9 mouse cellular contexts compared by ENCODE assay signal in genomic region chr16:94827092-94827585, GRCm38 (mm10).
DNase-seq lines count a peak whose midpoint lies in the region; ATAC-seq and TF ChIP-seq lines count a peak whose summit lies in the region.
"Had no signal": no experiment of that assay in that cellular context is flagged by ENCODE, and none has a peak within 500 bp of the region (broad histone marks: within the 10 kb centered on the region; RNA-seq: fewer than 3 reads in every experiment).

No protein-coding gene starts in this region.

- DNase-seq in cerebellum, adult 18-20 months: peak; percentile 64 to 74
- DNase-seq in heart, adult 11 months: peak; percentile 98
- peak; percentile 32 to 34 for DNase-seq in layer of hippocampus, postnatal 36 days
- DNase-seq in liver, postnatal 0 days: no peak
- DNase-seq in midbrain, embryonic 11.5 days (ENCODE audit: low spot score, missing footprints): no peak
- DNase-seq in kidney, adult 9 months: no peak
- DNase-seq: liver, embryonic 13.5 days had no signal

- H3K9me3 ChIP-seq in intestine, embryonic 15.5 days: no peaks in the 10 kb centered on the region
- no peaks in the 10 kb centered on the region for H3K9me3 ChIP-seq in intestine, postnatal 0 days (ENCODE audit: control insufficient read depth)
- no peaks in the 10 kb centered on the region for H3K9me3 ChIP-seq in liver, postnatal 0 days (ENCODE audit: low read length)
- H3K9me3 ChIP-seq in midbrain, embryonic 11.5 days (ENCODE audit: control insufficient read depth, low read length): no peaks in the 10 kb centered on the region
- H3K9me3 ChIP-seq: liver, embryonic 13.5 days had no signal

- no peak overlapping the region for H3K27ac ChIP-seq in intestine, embryonic 15.5 days
- no peak overlapping the region for H3K27ac ChIP-seq in intestine, postnatal 0 days (ENCODE audit: low read depth, low read length)
- no peak overlapping the region for H3K27ac ChIP-seq in liver, postnatal 0 days (ENCODE audit: low read depth)
- H3K27ac ChIP-seq in midbrain, embryonic 11.5 days (ENCODE audit: low read depth, low read length): no peak overlapping the region
- H3K27ac ChIP-seq: liver, embryonic 13.5 days had no signal

- no peak overlapping the region for H3K4me3 ChIP-seq in intestine, embryonic 15.5 days (replicated peaks)
- H3K4me3 ChIP-seq in intestine, postnatal 0 days (ENCODE audit: low read depth, low read length): no peak overlapping the region
- H3K4me3 ChIP-seq in liver, postnatal 0 days (ENCODE audit: low read depth, low read length): no peak overlapping the region
- no peak overlapping the region for H3K4me3 ChIP-seq in midbrain, embryonic 11.5 days (ENCODE audit: low read depth, low read length)
- H3K4me3 ChIP-seq: liver, embryonic 13.5 days had no signal

- no peak overlapping the region for H3K9ac ChIP-seq in intestine, embryonic 15.5 days
- H3K9ac ChIP-seq in intestine, postnatal 0 days (ENCODE audit: low read depth, low read length): no peak overlapping the region
- no peak overlapping the region for H3K9ac ChIP-seq in liver, postnatal 0 days (replicated peaks)
- H3K9ac ChIP-seq in midbrain, embryonic 11.5 days (ENCODE audit: low read length): no peak overlapping the region
- H3K9ac ChIP-seq: liver, embryonic 13.5 days had no signal

- no peaks in the 10 kb centered on the region for H3K36me3 ChIP-seq in intestine, embryonic 15.5 days
- no peaks in the 10 kb centered on the region for H3K36me3 ChIP-seq in intestine, postnatal 0 days (ENCODE audit: control insufficient read depth, insufficient read depth)
- no peaks in the 10 kb centered on the region for H3K36me3 ChIP-seq in liver, postnatal 0 days (replicated peaks; ENCODE audit: insufficient read depth, low read length)
- no peaks in the 10 kb centered on the region for H3K36me3 ChIP-seq in midbrain, embryonic 11.5 days (ENCODE audit: control insufficient read depth, insufficient read depth, low read length)
- H3K36me3 ChIP-seq: liver, embryonic 13.5 days had no signal

- no peak for TF ChIP-seq EP300 in liver, postnatal 0 days (IDR thresholded peaks at IDR 0.05; ENCODE audit: low read depth)

- no peak for TF ChIP-seq CTCF in intestine, postnatal 0 days (IDR thresholded peaks at IDR 0.05; ENCODE audit: low read depth)
- TF ChIP-seq CTCF in liver, postnatal 0 days (IDR thresholded peaks at IDR 0.05; ENCODE audit: low read depth): no peak

- no peaks in the 10 kb centered on the region; the same call in 1 of the 2 replicates for H3K27me3 ChIP-seq in intestine, embryonic 15.5 days (replicated peaks)
- no peaks in the 10 kb centered on the region for H3K27me3 ChIP-seq in intestine, postnatal 0 days (replicated peaks; ENCODE audit: control insufficient read depth, insufficient read depth, low read length)
- H3K27me3 ChIP-seq in liver, postnatal 0 days (ENCODE audit: insufficient read depth, low read length): no peaks in the 10 kb centered on the region
- H3K27me3 ChIP-seq in midbrain, embryonic 11.5 days (ENCODE audit: control insufficient read depth, insufficient read depth, low read length): no peaks in the 10 kb centered on the region
- H3K27me3 ChIP-seq: liver, embryonic 13.5 days had no signal

- ATAC-seq in intestine, embryonic 15.5 days: peak; percentile 51; the same call in 1 of the 2 replicates
- no peak for ATAC-seq in intestine, postnatal 0 days
- no peak for ATAC-seq in liver, postnatal 0 days
- ATAC-seq in midbrain, embryonic 11.5 days (ENCODE audit: low FRiP score): no peak

- H3K4me1 ChIP-seq in intestine, embryonic 15.5 days (replicated peaks): peaks cover 4% of the 10 kb centered on the region; the same call in 1 of the 2 replicates
- no peaks in the 10 kb centered on the region for H3K4me1 ChIP-seq in intestine, postnatal 0 days (replicated peaks; ENCODE audit: control insufficient read depth, insufficient read depth, low read length)
- no peaks in the 10 kb centered on the region for H3K4me1 ChIP-seq in liver, postnatal 0 days (ENCODE audit: insufficient read depth)
- H3K4me1 ChIP-seq in midbrain, embryonic 11.5 days (ENCODE audit: control insufficient read depth, insufficient read depth, low read length): no peaks in the 10 kb centered on the region
- H3K4me1 ChIP-seq: liver, embryonic 13.5 days had no signal

- no peak overlapping the region for H3K4me2 ChIP-seq in intestine, embryonic 15.5 days (replicated peaks)
- H3K4me2 ChIP-seq in intestine, postnatal 0 days (replicated peaks; ENCODE audit: low read depth): no peak overlapping the region
- H3K4me2 ChIP-seq in liver, postnatal 0 days (ENCODE audit: low read depth, low read length): no peak overlapping the region
- H3K4me2 ChIP-seq in midbrain, embryonic 11.5 days: no peak overlapping the region
- H3K4me2 ChIP-seq: liver, embryonic 13.5 days had no signal

- 30% methylated on average over 8 of the region's 8 CpGs for WGBS in intestine, embryonic 15.5 days
- WGBS in intestine, postnatal 0 days: 27% methylated on average over 8 of the region's 8 CpGs
- 76% methylated on average over 8 of the region's 8 CpGs for WGBS in liver, postnatal 0 days (ENCODE audit: insufficient replicate concordance)
- WGBS in midbrain, embryonic 11.5 days: 89% methylated on average over 8 of the region's 8 CpGs

Comparison
In these comparisons a context has a peak if more than half of its experiments do, and no peak if none do; other contexts are left out.
1. DNase-seq: peak in cerebellum, adult 18-20 months (2 of 2), heart, adult 11 months (single experiment) and layer of hippocampus, postnatal 36 days (2 of 2); none in liver, postnatal 0 days (single experiment), midbrain, embryonic 11.5 days (single experiment) and kidney, adult 9 months (single experiment).